Mouse (Mus musculus): ENCODE measurements around the gene Nol9. TPM values are rescaled to one million over a fixed set of nuclear protein-coding genes. Genes with fewer than 3 reads are reported as not detected.

Nol9 gene
- polyA plus RNA-seq, 1 experiment from 2014 or later: 30.3 TPM

DNA sequence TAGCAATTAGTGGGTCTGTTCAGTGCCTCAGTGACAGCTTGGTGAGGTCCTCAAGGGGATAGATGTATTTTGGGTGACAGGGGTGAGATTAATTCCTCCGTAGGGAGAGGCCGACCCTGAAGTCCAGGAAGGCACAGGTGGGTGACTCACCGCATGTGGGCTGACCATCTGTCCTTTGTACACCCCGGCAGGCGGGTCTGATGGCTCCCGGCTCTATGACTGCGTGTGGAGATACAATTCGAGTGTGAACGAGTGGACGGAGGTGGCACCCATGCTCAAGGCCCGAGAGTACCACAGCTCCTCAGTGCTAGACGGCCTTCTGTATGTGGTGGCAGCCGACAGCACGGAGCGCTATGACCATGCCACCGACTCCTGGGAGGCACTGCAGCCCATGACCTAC lies 27.0 kb upstream of the Nol9 start:
- no peak overlapping the region for H3K9ac ChIP-seq
- ATAC-seq (ENCODE audit: insufficient number of reproducible peaks, low FRiP score, low TSS enrichment, low read depth): no peak
- peaks cover 48% of the 10 kb centered on the region for H3K4me1 ChIP-seq
- H3K4me2 ChIP-seq: no peak overlapping the region
- WGBS: 90% methylated on average over 16 of the region's 16 CpGs
- no peaks in the 10 kb centered on the region for H3K27me3 ChIP-seq
- no peaks in the 10 kb centered on the region for H3K9me3 ChIP-seq
- H3K27ac ChIP-seq: no peak overlapping the region
- no peak overlapping the region for H3K4me3 ChIP-seq
- H3K36me3 ChIP-seq: peaks cover 48% of the 10 kb centered on the region

DNA sequence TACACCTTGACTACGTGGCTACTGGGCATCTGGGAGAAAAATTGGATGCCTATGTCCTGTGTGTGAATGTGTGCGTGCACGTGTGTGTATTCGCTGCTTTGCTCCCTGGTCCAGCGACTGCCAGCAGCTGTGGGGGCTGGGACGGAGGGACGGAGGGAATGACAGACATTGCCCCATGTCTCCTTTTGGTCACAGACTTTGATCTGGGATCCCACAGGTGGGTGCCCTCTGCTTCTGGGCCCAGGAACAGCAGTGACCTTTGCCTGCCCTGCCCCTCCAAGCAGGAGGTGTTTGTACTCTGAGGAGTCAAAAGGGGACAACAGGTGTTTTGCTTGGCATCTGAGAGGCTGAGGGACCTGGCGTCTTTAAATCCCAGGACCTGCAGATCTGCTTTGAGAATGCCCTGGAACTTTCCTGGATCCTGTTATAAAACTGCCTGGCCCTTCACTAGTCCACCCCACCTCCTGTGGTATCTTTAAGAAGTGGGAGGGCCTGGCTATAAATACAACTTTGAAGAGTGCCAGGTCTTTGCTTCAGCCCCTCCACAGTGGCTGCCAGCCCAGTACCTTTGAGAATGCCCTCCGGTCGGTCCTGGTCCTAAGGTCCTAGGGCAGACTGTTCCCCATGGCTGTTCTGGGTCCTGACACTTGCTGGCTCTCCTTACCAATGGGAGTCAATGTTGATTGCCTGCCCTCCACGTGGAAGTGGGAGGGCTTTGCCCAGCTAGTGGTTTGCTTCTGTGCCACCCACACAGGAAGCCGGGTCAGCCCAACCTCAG lies 25.9 kb upstream of the Nol9 start:
- Histone ChIP-seq H3K36me3 (peaks cover 58% of the 10 kb centered on the region), H3K4me3 (no peak overlapping the region), H3K4me2 (no peak overlapping the region), H3K9ac (no peak overlapping the region), H3K27ac (no peak overlapping the region), H3K9me3 (no peaks in the 10 kb centered on the region), H3K4me1 (peaks cover 37% of the 10 kb centered on the region), H3K27me3 (no peaks in the 10 kb centered on the region)
- no peak for ATAC-seq (ENCODE audit: insufficient number of reproducible peaks, low FRiP score, low TSS enrichment, low read depth)
- 82% methylated on average over 12 of the region's 12 CpGs for WGBS

DNA sequence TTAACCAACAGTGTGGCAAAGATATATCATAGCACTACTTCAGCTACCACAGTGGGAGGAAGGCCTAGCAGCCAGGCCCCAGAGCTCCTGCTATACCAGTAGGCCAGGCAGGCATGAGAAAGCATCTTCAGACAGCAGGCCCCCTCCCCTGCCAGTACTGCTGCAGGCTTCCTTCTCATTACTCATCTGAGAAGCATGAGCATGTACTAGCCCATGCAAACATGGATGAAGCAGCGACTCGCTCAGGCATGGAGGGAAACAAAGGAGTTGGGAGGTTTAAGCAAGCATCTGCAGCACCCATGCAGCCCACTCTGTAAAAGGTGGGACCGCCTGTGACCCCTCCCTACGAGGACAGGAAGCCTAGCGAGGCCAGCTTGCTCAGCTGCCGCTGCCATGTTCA lies 20.0 kb upstream of the Nol9 start:
- H3K4me1 ChIP-seq: 0 out of 2 replicates have a peak, but pooled peaks cover 3% of the 10 kb centered on the region
- no peak for ATAC-seq (ENCODE audit: insufficient number of reproducible peaks, low FRiP score, low TSS enrichment, low read depth)
- H3K9ac ChIP-seq: no peak overlapping the region
- H3K36me3 ChIP-seq: peaks cover 95% of the 10 kb centered on the region
- no peaks in the 10 kb centered on the region for H3K9me3 ChIP-seq
- no peak overlapping the region for H3K4me2 ChIP-seq
- 77% methylated on average over 6 of the region's 6 CpGs for WGBS
- H3K27me3 ChIP-seq: no peaks in the 10 kb centered on the region
- H3K4me3 ChIP-seq: no peak overlapping the region
- no peak overlapping the region for H3K27ac ChIP-seq

DNA sequence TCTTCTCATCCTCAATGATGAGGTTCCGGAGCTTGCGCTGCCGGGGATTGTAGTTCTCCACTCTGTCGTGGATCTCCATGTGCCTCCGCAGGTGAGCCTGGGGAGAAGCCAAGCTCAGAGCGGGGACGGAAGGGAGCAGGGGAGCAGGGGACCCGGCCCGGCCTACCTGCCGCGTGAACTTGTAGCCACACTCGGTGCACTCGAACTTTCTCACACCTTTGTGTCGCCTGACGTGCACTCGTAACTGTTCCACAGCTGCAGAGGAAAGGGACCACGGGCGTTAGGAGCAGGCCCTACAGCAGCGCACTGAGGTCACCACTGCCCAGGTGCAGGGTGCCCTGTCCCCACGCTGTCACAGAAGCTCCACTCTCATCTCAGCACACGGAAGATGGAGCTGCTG lies 19.1 kb upstream of the Nol9 start:
- ATAC-seq (ENCODE audit: insufficient number of reproducible peaks, low FRiP score, low TSS enrichment, low read depth): no peak
- Histone ChIP-seq H3K27ac (no peak overlapping the region), H3K36me3 (peaks cover 95% of the 10 kb centered on the region), H3K9me3 (no peaks in the 10 kb centered on the region), H3K4me1 (peaks cover 10% of the 10 kb centered on the region), H3K27me3 (no peaks in the 10 kb centered on the region), H3K9ac (no peak overlapping the region), H3K4me3 (no peak overlapping the region), H3K4me2 (no peak overlapping the region)
- 89% methylated on average over 21 of the region's 21 CpGs for WGBS

DNA sequence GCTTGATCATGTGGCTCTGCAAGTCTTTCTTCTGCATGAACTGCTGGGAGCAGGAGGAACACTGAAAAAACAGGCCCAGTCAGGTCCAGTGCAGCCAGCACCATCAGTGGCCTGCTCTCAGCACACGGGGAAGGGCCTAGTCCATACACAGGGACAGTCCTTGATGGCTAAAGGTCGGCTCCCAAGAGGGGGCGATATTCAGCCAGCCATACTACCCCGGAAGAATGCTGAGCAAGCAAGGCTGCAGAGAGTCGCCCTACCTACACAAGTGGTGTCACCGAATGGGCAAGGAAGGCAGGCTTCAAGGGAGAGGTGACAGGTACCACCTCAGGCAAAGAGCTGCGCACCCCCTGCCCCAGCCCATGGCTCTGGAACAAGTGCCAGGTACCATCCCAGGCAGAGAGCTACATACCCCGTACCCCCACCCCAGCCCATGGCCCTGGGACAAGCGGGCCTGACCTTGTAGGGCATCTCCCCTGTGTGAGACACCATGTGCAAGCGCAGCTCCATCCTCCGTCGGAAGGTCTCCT lies 17.5 kb upstream of the Nol9 start:
- Histone ChIP-seq H3K27ac (no peak overlapping the region), H3K9ac (no peak overlapping the region), H3K9me3 (no peaks in the 10 kb centered on the region), H3K4me1 (peaks cover 24% of the 10 kb centered on the region), H3K36me3 (peaks cover 81% of the 10 kb centered on the region), H3K27me3 (no peaks in the 10 kb centered on the region), H3K4me3 (no peak overlapping the region), H3K4me2 (no peak overlapping the region)
- WGBS: 84% methylated on average over 12 of the region's 12 CpGs
- ATAC-seq (ENCODE audit: insufficient number of reproducible peaks, low FRiP score, low TSS enrichment, low read depth): no peak

DNA sequence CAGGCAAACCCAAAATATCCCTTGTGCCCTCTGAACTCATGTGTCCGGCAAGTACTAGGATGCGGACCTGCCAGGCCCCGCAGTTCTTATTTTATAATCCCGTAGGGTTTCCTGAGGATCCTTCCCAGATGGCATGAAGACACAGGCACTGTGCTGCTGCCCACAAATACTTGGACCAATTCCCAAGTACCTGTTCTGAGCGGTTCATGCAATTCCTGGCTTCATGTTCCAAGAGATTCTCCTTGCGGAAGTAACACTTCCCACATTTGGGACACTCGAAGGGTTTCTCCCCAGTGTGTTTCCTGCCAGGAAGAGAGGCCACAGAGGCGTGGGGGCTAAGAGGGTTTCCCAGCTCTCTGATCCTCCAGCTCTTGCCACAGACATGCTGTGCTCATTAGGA lies 16.6 kb upstream of the Nol9 start:
- no peak overlapping the region for H3K27ac ChIP-seq
- no peak for ATAC-seq (ENCODE audit: insufficient number of reproducible peaks, low FRiP score, low TSS enrichment, low read depth)
- H3K27me3 ChIP-seq: no peaks in the 10 kb centered on the region
- peaks cover 28% of the 10 kb centered on the region for H3K4me1 ChIP-seq
- no peak overlapping the region for H3K4me3 ChIP-seq
- no peak overlapping the region for H3K4me2 ChIP-seq
- 84% methylated on average over 8 of the region's 8 CpGs for WGBS
- no peak overlapping the region for H3K9ac ChIP-seq
- H3K9me3 ChIP-seq: no peaks in the 10 kb centered on the region
- peaks cover 77% of the 10 kb centered on the region for H3K36me3 ChIP-seq

DNA sequence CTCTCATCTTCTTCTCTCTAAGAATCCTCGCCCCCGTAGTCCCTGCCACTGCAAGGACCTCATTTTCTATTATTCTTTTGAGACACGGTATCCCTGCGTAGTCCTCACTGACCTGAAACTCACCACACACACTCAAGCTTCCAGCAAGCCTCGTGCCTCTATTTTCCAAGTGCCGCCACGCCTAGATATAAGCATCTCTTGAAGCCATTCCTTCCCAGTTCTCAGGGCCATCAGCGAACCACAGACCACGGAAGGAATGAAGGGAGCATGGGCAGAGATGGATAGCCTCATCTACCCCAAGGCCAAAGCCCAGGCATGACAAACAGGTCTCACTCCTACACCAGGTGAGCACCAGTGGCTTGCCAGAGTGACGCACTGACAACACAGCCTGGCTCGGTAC lies 14.6 kb upstream of the Nol9 start:
- no peak for ATAC-seq (ENCODE audit: insufficient number of reproducible peaks, low FRiP score, low TSS enrichment, low read depth)
- WGBS: 92% methylated on average over 11 of the region's 11 CpGs
- no peak overlapping the region for H3K4me3 ChIP-seq
- no peaks in the 10 kb centered on the region for H3K27me3 ChIP-seq
- no peak overlapping the region for H3K27ac ChIP-seq
- H3K4me1 ChIP-seq: peaks cover 40% of the 10 kb centered on the region
- no peak overlapping the region for H3K9ac ChIP-seq
- no peak overlapping the region for H3K4me2 ChIP-seq
- H3K9me3 ChIP-seq: no peaks in the 10 kb centered on the region
- peaks cover 57% of the 10 kb centered on the region for H3K36me3 ChIP-seq

DNA sequence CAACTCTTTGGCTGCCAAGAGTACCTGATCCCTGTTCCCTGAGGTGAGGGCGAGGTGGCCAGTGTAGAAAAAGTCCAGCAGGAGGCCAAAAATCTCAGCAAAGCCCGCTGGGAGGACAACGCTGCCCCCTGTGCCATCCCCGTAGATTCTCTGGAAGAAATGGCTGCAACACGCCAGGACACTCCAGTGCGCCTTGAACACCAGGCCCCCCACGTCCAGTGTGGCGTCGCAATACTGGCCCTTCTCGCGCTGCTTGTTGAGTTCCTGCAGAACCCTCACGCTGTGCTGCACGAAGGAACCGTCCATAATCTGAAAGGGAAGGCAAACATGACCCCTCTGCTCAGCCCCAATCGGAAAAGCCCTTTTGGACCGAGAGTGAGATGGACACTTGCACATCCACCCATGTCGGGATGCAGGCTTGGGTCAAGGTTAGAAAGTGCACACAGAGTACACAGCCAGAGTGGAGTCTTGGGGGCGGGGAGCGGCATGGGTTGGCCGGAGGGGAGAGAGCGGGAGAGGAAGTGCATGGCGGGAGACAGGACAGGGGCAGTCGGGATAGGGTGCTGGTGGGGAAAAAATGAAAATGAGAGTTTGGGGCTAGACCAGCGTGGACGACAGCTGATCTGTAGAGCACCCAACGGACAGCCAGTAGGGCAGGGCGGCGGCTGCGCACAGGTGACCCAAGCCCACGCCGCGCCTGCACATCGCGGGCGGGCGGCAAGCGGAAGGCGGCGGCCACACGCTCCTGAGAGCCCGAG lies 12.2 kb upstream of the Nol9 start:
- ATAC-seq (ENCODE audit: insufficient number of reproducible peaks, low FRiP score, low TSS enrichment, low read depth): peak; percentile 42
- peaks cover 49% of the 10 kb centered on the region for H3K4me1 ChIP-seq
- H3K4me2 ChIP-seq: peak overlapping the region; percentile 92
- H3K9me3 ChIP-seq: no peaks in the 10 kb centered on the region
- 2% methylated on average over 38 of the region's 41 CpGs for WGBS
- peak overlapping the region; percentile 80 for H3K27ac ChIP-seq
- no peaks in the 10 kb centered on the region for H3K27me3 ChIP-seq
- peak overlapping the region; percentile 82 for H3K9ac ChIP-seq
- H3K36me3 ChIP-seq: peaks cover 33% of the 10 kb centered on the region
- H3K4me3 ChIP-seq: peak overlapping the region; percentile 87

DNA sequence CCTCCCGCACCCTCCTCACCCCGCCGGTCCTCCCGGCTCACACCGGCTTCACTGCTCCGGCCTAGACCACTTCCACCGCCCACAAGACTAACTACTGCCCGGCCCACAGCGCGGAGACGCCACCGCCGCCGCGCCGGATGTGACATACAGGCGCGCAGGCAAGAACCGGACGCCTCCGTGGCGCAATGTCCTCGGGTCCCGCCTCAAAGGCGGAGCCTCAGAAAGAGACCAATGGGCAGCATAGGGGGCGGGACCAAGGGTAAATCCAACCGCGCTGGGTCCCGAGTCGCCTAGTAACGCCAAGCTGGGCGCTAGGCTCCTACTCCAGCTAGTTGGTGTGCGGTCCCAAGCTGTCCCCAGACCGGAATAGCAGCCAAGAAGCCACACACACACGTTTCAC lies 11.6 kb upstream of the Nol9 start, which contains the start of gene Zbtb48:
Gene Zbtb48 (minus strand): TSS at position 148 of the 400 bp plus-strand sequence.
- peak; percentile 94 for ATAC-seq (ENCODE audit: insufficient number of reproducible peaks, low FRiP score, low TSS enrichment, low read depth)
- Histone ChIP-seq H3K4me3 (peak within 1 kb of the TSS; percentile 87), H3K27ac (peak within 1 kb of the TSS; percentile 80), H3K36me3 (peaks cover 28% of the 10 kb centered on the region), H3K27me3 (no peaks in the 10 kb centered on the region), H3K9ac (peak within 1 kb of the TSS; percentile 82), H3K4me1 (peaks cover 49% of the 10 kb centered on the region), H3K4me2 (peak within 1 kb of the TSS; percentile 92), H3K9me3 (no peaks in the 10 kb centered on the region)
- under 1% methylated on average over 35 of the region's 35 CpGs for WGBS

DNA sequence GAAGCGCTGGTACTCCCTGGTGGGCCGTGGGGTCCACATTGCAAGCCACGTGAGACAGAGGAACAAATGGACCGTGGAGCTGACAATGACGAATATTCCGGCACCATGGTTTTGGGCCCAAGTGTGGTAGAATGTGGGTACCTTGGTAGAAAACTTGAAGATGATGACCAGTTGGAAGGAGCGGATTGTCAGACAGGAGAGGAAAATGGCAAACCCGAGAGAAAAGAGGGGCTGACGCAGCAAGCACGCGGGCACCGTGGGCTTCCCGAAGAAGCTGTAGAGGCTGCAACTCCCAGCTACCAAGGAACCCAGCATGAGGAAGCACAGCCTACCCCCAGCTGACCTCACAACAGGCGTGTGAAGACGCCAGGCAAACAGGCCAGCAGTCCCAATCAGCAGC lies 10.7 kb upstream of the Nol9 start:
- Histone ChIP-seq H3K27me3 (no peaks in the 10 kb centered on the region), H3K4me1 (peaks cover 48% of the 10 kb centered on the region), H3K36me3 (peaks cover 18% of the 10 kb centered on the region), H3K9me3 (no peaks in the 10 kb centered on the region), H3K27ac (no peak overlapping the region), H3K9ac (peak overlapping the region; percentile 41), H3K4me2 (peak overlapping the region; percentile 92), H3K4me3 (peak overlapping the region; percentile 87; the same call in 1 of the 2 replicates)
- WGBS: 66% methylated on average over 15 of the region's 15 CpGs
- no peak for ATAC-seq (ENCODE audit: insufficient number of reproducible peaks, low FRiP score, low TSS enrichment, low read depth)

DNA sequence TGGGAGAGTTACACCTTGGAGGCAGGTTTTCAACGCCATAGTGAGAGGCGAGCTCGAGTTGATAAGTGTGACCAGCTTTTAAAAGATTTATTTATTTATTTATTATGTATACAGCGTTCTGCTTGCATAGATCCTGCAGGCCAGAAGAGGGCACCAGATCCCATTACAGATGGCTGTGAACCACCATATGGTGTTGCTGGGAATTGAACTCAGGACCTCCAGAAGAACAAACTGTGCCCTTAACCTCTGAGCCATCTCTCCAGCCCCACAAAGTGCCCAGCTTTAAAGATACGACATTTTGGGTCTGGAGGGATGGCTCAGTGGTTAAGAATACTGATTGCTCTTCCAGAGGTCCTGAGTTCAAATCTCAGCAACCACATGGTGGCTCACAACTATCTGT lies 10.0 kb upstream of the Nol9 start:
- Histone ChIP-seq H3K27ac (no peak overlapping the region), H3K4me2 (peak overlapping the region; percentile 92; the same call in 1 of the 2 replicates), H3K9me3 (no peaks in the 10 kb centered on the region), H3K9ac (no peak overlapping the region), H3K4me1 (peaks cover 46% of the 10 kb centered on the region), H3K4me3 (no peak overlapping the region), H3K36me3 (peaks cover 12% of the 10 kb centered on the region), H3K27me3 (no peaks in the 10 kb centered on the region)
- no peak for ATAC-seq (ENCODE audit: insufficient number of reproducible peaks, low FRiP score, low TSS enrichment, low read depth)
- WGBS: 40% methylated on average over 5 of the region's 5 CpGs

DNA sequence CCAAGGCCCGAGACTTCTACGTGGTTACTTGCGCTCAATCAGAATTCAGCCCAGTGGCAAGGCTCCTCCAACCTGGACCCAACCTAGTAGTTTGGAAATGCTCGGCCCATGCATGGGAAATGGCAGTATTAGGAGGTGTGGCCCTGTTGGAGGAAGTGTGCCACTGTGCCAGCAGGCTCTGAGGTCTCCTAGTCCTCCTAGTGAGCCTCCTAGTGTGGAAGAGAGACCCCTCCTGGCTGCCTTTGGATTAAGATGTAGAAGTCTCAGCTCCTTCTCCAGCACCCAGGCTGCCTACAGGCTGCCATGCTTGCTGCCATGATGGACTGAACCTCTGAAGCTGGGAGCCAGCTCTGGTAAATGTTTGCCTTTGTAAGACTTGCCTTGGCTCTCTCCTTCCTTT lies 9.1 kb upstream of the Nol9 start:
- Histone ChIP-seq H3K36me3 (peaks cover 3% of the 10 kb centered on the region; the same call in 1 of the 2 replicates), H3K4me3 (no peak overlapping the region), H3K9me3 (no peaks in the 10 kb centered on the region), H3K4me1 (peaks cover 40% of the 10 kb centered on the region), H3K4me2 (peak overlapping the region; percentile 10; the same call in 1 of the 2 replicates), H3K27ac (peak overlapping the region; percentile 50; the same call in 1 of the 2 replicates), H3K9ac (no peak overlapping the region), H3K27me3 (no peaks in the 10 kb centered on the region)
- no peak for ATAC-seq (ENCODE audit: insufficient number of reproducible peaks, low FRiP score, low TSS enrichment, low read depth)
- 65% methylated on average over 4 of the region's 4 CpGs for WGBS
